ENCODE assay signal across 17 mouse cellular contexts in the genomic region with DNA sequence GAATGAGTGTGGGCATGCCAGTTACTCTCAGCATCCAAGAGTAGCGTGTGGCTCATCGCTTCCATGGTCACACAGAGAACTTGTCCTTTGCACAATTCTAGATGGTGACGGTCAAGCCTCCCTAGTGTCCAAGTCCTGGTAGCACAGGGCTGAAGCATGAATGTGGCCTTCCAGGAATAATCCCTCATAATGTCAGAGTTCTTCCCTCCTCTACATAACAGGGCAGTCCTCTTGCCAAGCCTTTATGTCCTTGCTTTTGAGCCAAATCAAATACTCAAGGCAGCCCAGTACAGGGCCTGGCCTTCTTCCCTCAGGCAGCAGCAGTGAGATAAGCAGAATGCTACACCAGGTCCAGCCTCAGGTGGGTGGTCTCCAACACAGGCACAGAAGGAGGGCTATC.
"Had no signal": no experiment of that assay in that cellular context is flagged by ENCODE, and none has a peak within 500 bp of the region (broad histone marks: within the 10 kb centered on the region; RNA-seq: fewer than 3 reads in every experiment).

No protein-coding gene starts in this region.

- H3K4me2 ChIP-seq: lung, embryonic 15.5 days; midbrain, embryonic 11.5 days; midbrain, embryonic 13.5 days; midbrain, embryonic 15.5 days; neural tube, embryonic 12.5 days; stomach, embryonic 15.5 days had no signal

- H3K27me3 ChIP-seq: lung, embryonic 15.5 days; megakaryocyte, embryonic 14.5 days; midbrain, embryonic 13.5 days; midbrain, embryonic 15.5 days; neural tube, embryonic 12.5 days; stomach, embryonic 15.5 days had no signal

- H3K9ac ChIP-seq: liver, postnatal 0 days; lung, embryonic 15.5 days; midbrain, embryonic 13.5 days; midbrain, embryonic 15.5 days; neural tube, embryonic 12.5 days; stomach, embryonic 15.5 days had no signal

- H3K4me3 ChIP-seq: lung, embryonic 15.5 days; megakaryocyte, embryonic 14.5 days; midbrain, embryonic 13.5 days; midbrain, embryonic 15.5 days; neural tube, embryonic 12.5 days; stomach, embryonic 15.5 days had no signal

- DNase-seq: liver, postnatal 0 days; lung, adult 2 months; lung, postnatal 10 days; lung, postnatal 36 days; right cerebral cortex, postnatal 14 days; thymus, adult 2 months; thymus, postnatal 25 days; thymus, postnatal 4 days had no signal

- H3K9me3 ChIP-seq: lung, embryonic 15.5 days; megakaryocyte, embryonic 14.5 days; midbrain, embryonic 13.5 days; midbrain, embryonic 15.5 days; neural tube, embryonic 12.5 days; stomach, embryonic 15.5 days had no signal

- H3K4me1 ChIP-seq: lung, embryonic 15.5 days; midbrain, embryonic 13.5 days; midbrain, embryonic 15.5 days; neural tube, embryonic 12.5 days; stomach, embryonic 15.5 days had no signal

- H3K27ac ChIP-seq: lung, embryonic 15.5 days; macrophage; midbrain, embryonic 13.5 days; midbrain, embryonic 15.5 days; neural tube, embryonic 12.5 days; stomach, embryonic 15.5 days; stomach, postnatal 0 days had no signal

- ATAC-seq: liver, postnatal 0 days; midbrain, embryonic 13.5 days; midbrain, embryonic 15.5 days had no signal
